ENCODE assay signal across 8 mouse cellular contexts in the genomic region with DNA sequence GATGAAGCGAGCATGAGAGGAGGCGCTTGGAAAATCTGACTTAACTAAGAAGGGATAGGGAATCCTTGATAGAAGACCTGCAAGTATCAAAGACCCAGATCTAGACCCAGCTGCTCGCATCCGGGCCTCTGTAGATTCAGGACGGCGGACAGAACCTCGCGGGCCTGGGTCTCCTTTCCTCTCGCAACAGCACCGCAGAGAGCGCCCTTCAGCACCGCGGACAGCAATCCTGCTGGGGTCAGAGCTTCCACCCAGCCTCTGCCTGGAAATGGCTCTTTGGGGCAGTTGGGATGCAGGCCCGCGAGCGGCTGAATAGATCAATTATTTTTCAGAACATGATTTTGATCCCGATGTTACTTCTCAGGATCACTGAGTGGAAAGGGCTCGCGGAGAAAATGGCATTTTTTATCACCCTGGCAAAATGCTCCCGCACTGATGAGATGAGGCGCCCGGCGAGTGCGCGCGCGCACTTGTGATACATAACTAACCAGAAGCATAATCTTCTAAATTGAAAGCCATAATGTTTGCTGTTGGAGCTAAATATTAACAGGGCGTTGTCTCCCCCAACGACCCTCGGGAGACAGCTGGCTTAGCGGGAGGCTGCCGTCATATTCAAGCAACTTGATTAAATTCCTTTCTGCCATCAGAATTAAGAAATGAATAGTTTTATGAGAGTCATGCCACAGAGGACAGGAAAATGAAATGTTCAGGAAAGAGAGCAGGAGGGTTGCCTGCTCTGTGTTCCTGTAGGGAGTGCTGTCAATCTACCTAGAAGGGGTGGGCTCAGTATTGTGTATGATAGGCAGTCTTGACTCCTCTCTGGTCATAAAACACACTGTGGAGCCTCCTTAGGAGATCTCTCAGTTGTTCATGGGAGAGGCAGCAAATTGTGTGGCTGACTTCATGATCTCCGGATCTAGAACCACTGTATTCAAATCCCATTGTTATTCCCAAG.
A peak's percentile ranks its signal among the peaks of the same experiment; 100 is the strongest.
DNase-seq lines count a peak whose midpoint lies in the region; ATAC-seq and TF ChIP-seq lines count a peak whose summit lies in the region.

No protein-coding gene starts in this region.

- H3K4me3 ChIP-seq in lung, adult 2 months (replicated peaks; ENCODE audit: extremely low read depth, low read depth, low read length): no peak overlapping the region
- H3K4me3 ChIP-seq in midbrain, embryonic 14.5 days (replicated peaks; ENCODE audit: low read depth, low read length): peak overlapping the region; percentile 3; the same call in 1 of the 2 replicates

- peak; percentile 7 for DNase-seq in lung, adult 2 months
- DNase-seq in lung, postnatal 25 days (ENCODE audit: low spot score): no peak
- DNase-seq in adrenal gland, postnatal 36 days: peak; percentile 87
- peak; percentile 20 for DNase-seq in gastrocnemius, postnatal 25 days
- DNase-seq in kidney, postnatal 25 days: peak; percentile 69 to 71
- peak; percentile 78 for DNase-seq in midbrain, embryonic 14.5 days
- peak; percentile 16 to 25 for DNase-seq in urinary bladder, adult 18-20 months (ENCODE audit: low spot score in 2 of 2)
- no peak for DNase-seq in spleen, adult 12 weeks (ENCODE audit: low spot score)

- H3K9me3 ChIP-seq in midbrain, embryonic 14.5 days (ENCODE audit: control insufficient read depth, low read length): no peaks in the 10 kb centered on the region

- TF ChIP-seq CTCF in lung, adult 2 months (IDR thresholded peaks at IDR 0.05; ENCODE audit: insufficient read depth, low read length): no peak

- 0 out of 2 replicates have a peak overlapping the region, but pooled peaks have one; percentile 29 for H3K9ac ChIP-seq in midbrain, embryonic 14.5 days (replicated peaks; ENCODE audit: low read length)

- no peaks in the 10 kb centered on the region; the same call in 1 of the 2 replicates for H3K27me3 ChIP-seq in midbrain, embryonic 14.5 days (ENCODE audit: control insufficient read depth, insufficient read depth, low read length)

- ATAC-seq in midbrain, embryonic 14.5 days (ENCODE audit: low FRiP score, low TSS enrichment): no peak

- peak overlapping the region; percentile 35 for H3K4me2 ChIP-seq in midbrain, embryonic 14.5 days (ENCODE audit: low read length)

- no peaks in the 10 kb centered on the region for H3K4me1 ChIP-seq in lung, adult 2 months (ENCODE audit: control insufficient read depth, insufficient read depth, low read length)
- H3K4me1 ChIP-seq in midbrain, embryonic 14.5 days (ENCODE audit: control insufficient read depth, insufficient read depth, low read length): peaks cover 5% of the 10 kb centered on the region; the same call in 1 of the 2 replicates

- 23% methylated on average over 33 of the region's 33 CpGs for WGBS in lung, adult 2 months
- WGBS in midbrain, embryonic 14.5 days: 14% methylated on average over 33 of the region's 33 CpGs

- peak overlapping the region; percentile 22; the same call in 1 of the 2 replicates for H3K27ac ChIP-seq in midbrain, embryonic 14.5 days (replicated peaks; ENCODE audit: low read depth, low read length)

- H3K36me3 ChIP-seq in midbrain, embryonic 14.5 days (ENCODE audit: control insufficient read depth, insufficient read depth, low read length): no peaks in the 10 kb centered on the region

- TF ChIP-seq POLR2A in lung, adult 2 months (IDR thresholded peaks at IDR 0.05; ENCODE audit: borderline replicate concordance, extremely low read depth, low read depth, low read length): no peak

Comparison
In these comparisons a context has a peak if more than half of its experiments do, and no peak if none do; other contexts are left out.
1. DNase-seq: peak in lung, adult 2 months (single experiment), adrenal gland, postnatal 36 days (2 of 2), gastrocnemius, postnatal 25 days (single experiment), kidney, postnatal 25 days (2 of 2), midbrain, embryonic 14.5 days (single experiment) and urinary bladder, adult 18-20 months (2 of 2); none in lung, postnatal 25 days (single experiment) and spleen, adult 12 weeks (single experiment).